Mouse (Mus musculus) intestine, embryonic 14.5 days (tissue): ENCODE data around the gene Wfdc11. TPM values are rescaled to one million over a fixed set of nuclear protein-coding genes. Genes with fewer than 3 reads are reported as not detected.
"Not testable (repeated sequence)": the region's sequence is repeated elsewhere in the genome, so short reads cannot be mapped to it uniquely, and the experiment has no call there.

Experiments used
- ATAC-seq: fragments of 200-750 bp; cut with Nextera tagmentation; replicated peaks from 2 replicates; pipeline ENCODE4 v1.8.0; 2017; ENCODE audit warnings: low read depth, moderate number of reproducible peaks, moderate TSS enrichment, moderate library complexity; ENCODE audit not compliant: low FRiP score, low TSS enrichment
- DNase-seq: peaks from one replicate; pipeline ENCODE4 v3.0.0-alpha.2; 2018; ENCODE audit warnings: low spot score
- H3K27ac ChIP-seq: fragments of 300-500 bp; sonication (generic); 2 replicates; pipeline ENCODE4 v1.5.1; 2014; ENCODE audit warnings: low read depth, mild to moderate bottlenecking, control low read depth
- H3K27me3 ChIP-seq: fragments of 300-500 bp; sonication (generic); replicated peaks from 2 replicates; pipeline ENCODE4 v1.6.1; 2014; ENCODE audit warnings: low read length, control low read depth; ENCODE audit not compliant: control insufficient read depth, insufficient read depth
- H3K36me3 ChIP-seq: fragments of 300-500 bp; sonication (generic); 2 replicates; pipeline ENCODE4 v1.6.1; 2014; ENCODE audit warnings: low read length, control low read depth; ENCODE audit not compliant: control insufficient read depth, insufficient read depth
- H3K4me1 ChIP-seq: fragments of 300-500 bp; sonication (generic); replicated peaks from 2 replicates; pipeline ENCODE4 v1.6.1; 2014; ENCODE audit warnings: low read length, control low read depth, mixed read lengths; ENCODE audit not compliant: control insufficient read depth, insufficient read depth
- H3K4me2 ChIP-seq: fragments of 300-500 bp; sonication (generic); 2 replicates; pipeline ENCODE4 v1.6.1; 2014; ENCODE audit warnings: low read length
- H3K4me3 ChIP-seq: fragments of 300-500 bp; sonication (generic); 2 replicates; pipeline ENCODE4 v1.5.1; 2014; ENCODE audit warnings: low read depth, low read length, control low read depth, mixed read lengths
- H3K9ac ChIP-seq: fragments of 300-500 bp; sonication (generic); 2 replicates; pipeline ENCODE4 v1.6.1; 2014; ENCODE audit warnings: mild to moderate bottlenecking, low read length
- H3K9me3 ChIP-seq: fragments of 300-500 bp; sonication (generic); 2 replicates; pipeline ENCODE4 v1.6.1; 2016; ENCODE audit warnings: low read length, control low read depth; ENCODE audit not compliant: control insufficient read depth
- WGBS: fragments of 180-500 bp; shearing (Covaris S2); extraction: QIAGEN DNeasy Blood & Tissue Kit; methylation state at CpG from one replicate; pipeline ENCODE4 v1.1.7; 2014; 5-methylcytosine and 5-hydroxymethylcytosine counted together
- polyA plus RNA-seq: library from polyadenylated mRNA; unstranded; fragments of >200 nt; fragmentation: Nextera tagmentation; extraction: Ambion mirVana; gene quantifications from 2 replicates; pipeline ENCODE4 v1.2.1, GENCODE M21; 2014

The Wfdc11 gene
- not detected in 2 replicates for polyA plus RNA-seq

- no peaks in the 10 kb centered on the region for H3K9me3 ChIP-seq
- no peak within 1 kb of the TSS for H3K27ac ChIP-seq
- no peak within 1 kb of the TSS for H3K9ac ChIP-seq
- WGBS, result 80% methylated on average over 7 of the region's 7 CpGs
- ATAC-seq (no peak), DNase-seq (no peak)
- no peak within 1 kb of the TSS for H3K4me2 ChIP-seq
- H3K4me3 ChIP-seq, result no peak within 1 kb of the TSS
- 0 out of 2 replicates have a peak, but pooled peaks cover 5% of the 10 kb centered on the region for H3K4me1 ChIP-seq
- no peaks in the 10 kb centered on the region for H3K27me3 ChIP-seq
- H3K36me3 ChIP-seq, result no peaks in the 10 kb centered on the region
Measured at GRCm38 (mm10) chr2:164673987-164674386, at the start of gene Wfdc11. Gene Wfdc11 (minus strand): TSS chr2:164674087.

- Histone ChIP-seq H3K27ac (no peak overlapping the region), H3K27me3 (no peaks in the 10 kb centered on the region), H3K9ac (no peak overlapping the region), H3K4me1 (no peaks in the 10 kb centered on the region), H3K4me2 (no peak overlapping the region), H3K9me3 (no peaks in the 10 kb centered on the region), H3K36me3 (no peaks in the 10 kb centered on the region), H3K4me3 (no peak overlapping the region)
- ATAC-seq, result no peak
- 72% methylated on average over 4 of the region's 4 CpGs for WGBS
- DNase-seq, result no peak
Measured at GRCm38 (mm10) chr2:164723276-164723675, 49.4 kb upstream of the Wfdc11 start.

- H3K4me1 ChIP-seq, ATAC-seq: not testable (repeated sequence)
- WGBS, result 87% methylated on average over 19 of the region's 23 CpGs
Measured at GRCm38 (mm10) chr2:164716194-164716786, 42.4 kb upstream of the Wfdc11 start.

GRCm38 (mm10) chr2:164715005-164715404 is 41.1 kb upstream of the Wfdc11 start, which contains the start of gene Spint5:
Gene Spint5 (plus strand): TSS chr2:164715305.
- 84% methylated on average over 6 of the region's 6 CpGs for WGBS
- Histone ChIP-seq H3K27me3 (no peaks in the 10 kb centered on the region), H3K27ac (no peak within 1 kb of the TSS), H3K36me3 (no peaks in the 10 kb centered on the region), H3K9me3 (no peaks in the 10 kb centered on the region), H3K4me1 (no peaks in the 10 kb centered on the region), H3K4me3 (no peak within 1 kb of the TSS), H3K9ac (no peak within 1 kb of the TSS), H3K4me2 (no peak within 1 kb of the TSS)
- DNase-seq (no peak), ATAC-seq (no peak)

More at GRCm38 (mm10) chr2:164716194-164716786, 42.4 kb upstream of the Wfdc11 start:
- H3K9me3 ChIP-seq, H3K4me2 ChIP-seq, H3K27me3 ChIP-seq, H3K27ac ChIP-seq, DNase-seq, H3K36me3 ChIP-seq, H3K4me3 ChIP-seq, H3K9ac ChIP-seq: not testable (repeated sequence)

DNA sequence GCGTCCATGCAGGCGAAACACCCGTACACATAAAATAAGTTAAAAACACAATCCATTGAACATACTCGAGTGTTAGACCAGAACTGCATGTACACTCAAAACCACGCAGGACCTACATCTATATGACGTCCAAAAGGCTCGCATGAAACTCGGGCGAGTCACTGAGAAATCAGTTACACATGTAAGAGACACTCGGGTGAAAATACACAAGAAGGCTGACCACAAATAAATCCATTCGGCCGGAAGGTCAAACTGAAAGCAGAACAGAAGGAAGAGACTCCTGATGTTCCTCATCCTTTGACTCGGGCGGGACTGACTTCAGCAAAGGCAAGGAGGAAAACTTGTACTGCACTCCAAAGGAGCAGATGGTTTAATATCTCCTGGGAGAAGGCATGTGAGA is 32.1 kb upstream of the Wfdc11 start:
- Histone ChIP-seq H3K27me3 (no peaks in the 10 kb centered on the region), H3K36me3 (no peaks in the 10 kb centered on the region), H3K9ac (no peak overlapping the region), H3K4me3 (no peak overlapping the region), H3K4me2 (no peak overlapping the region), H3K4me1 (no peaks in the 10 kb centered on the region), H3K9me3 (0 out of 2 replicates have a peak, but pooled peaks cover 3% of the 10 kb centered on the region), H3K27ac (no peak overlapping the region)
- DNase-seq (no peak), ATAC-seq (no peak)
- 89% methylated on average over 14 of the region's 14 CpGs for WGBS

DNA sequence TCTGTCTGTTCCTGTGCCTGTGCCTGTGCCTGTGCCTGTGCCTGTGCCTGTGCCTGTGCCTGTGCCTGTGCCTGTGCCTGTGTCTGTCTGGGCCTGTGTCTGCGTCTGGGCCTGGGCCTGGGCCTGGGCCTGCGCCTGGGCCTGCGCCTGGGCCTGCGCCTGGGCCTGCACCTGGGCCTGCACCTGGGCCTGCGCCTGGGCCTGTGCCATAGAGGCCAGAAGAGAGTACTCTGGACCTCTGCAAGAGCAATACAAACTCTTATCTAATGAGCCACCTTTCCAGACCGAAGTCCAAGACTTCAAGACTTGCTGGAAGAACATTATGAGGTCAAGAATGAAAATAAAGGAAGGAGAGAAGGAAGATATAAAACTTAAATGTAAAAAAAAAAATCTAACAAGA is 31.4 kb upstream of the Wfdc11 start:
- Histone ChIP-seq H3K4me3 (no peak overlapping the region), H3K36me3 (no peaks in the 10 kb centered on the region), H3K4me2 (no peak overlapping the region), H3K27ac (no peak overlapping the region), H3K4me1 (no peaks in the 10 kb centered on the region), H3K27me3 (no peaks in the 10 kb centered on the region), H3K9me3 (0 out of 2 replicates have a peak, but pooled peaks cover 3% of the 10 kb centered on the region), H3K9ac (no peak overlapping the region)
- DNase-seq (no peak), ATAC-seq (no peak)
- WGBS, result 87% methylated on average over 6 of the region's 6 CpGs

DNA sequence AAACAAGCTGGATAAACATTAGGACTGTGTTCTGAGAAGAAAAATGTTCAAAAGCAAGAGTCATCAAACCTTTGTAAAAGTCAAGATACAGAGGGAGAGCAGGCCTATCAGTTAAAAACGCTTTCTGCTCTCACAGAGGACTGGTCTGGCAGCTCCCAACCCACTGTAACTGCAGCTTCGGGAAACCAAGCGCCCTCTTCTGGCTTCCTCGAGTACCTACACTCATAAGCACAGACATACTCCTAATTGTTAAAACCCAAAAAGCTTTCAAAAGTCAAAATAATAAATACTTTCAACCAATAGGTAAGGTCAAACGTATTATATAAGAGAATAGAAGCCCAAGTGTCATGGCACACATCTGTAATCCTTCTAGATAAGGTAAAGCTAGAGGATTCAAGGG is 30.3 kb upstream of the Wfdc11 start:
- H3K36me3 ChIP-seq, result no peaks in the 10 kb centered on the region
- H3K27ac ChIP-seq, result no peak overlapping the region
- H3K27me3 ChIP-seq, result no peaks in the 10 kb centered on the region
- no peak for ATAC-seq
- H3K9ac ChIP-seq, result no peak overlapping the region
- no peak overlapping the region for H3K4me3 ChIP-seq
- 0 out of 2 replicates have a peak, but pooled peaks cover 3% of the 10 kb centered on the region for H3K9me3 ChIP-seq
- H3K4me2 ChIP-seq, result no peak overlapping the region
- DNase-seq, result no peak
- no peaks in the 10 kb centered on the region for H3K4me1 ChIP-seq
- 79% methylated on average over 5 of the region's 5 CpGs for WGBS

DNA sequence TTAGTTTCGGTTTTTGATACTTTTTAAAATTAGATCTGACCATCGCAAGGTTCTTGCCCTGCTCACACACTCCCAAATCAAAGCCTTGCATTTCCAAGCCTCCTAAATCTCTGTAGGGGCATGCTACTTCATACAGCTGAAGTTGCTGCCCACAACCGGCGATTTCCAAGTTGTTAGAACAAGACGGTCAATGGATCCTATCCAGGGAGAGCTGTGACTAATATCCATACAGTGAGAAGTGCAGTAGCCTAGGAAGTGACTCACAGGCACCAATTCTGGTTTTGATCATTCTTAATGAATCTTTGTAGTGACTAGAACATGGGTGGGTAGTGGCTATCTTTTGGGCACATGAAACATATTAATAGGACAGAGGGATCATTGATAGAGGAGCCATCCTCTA is 27.9 kb upstream of the Wfdc11 start:
- no peak overlapping the region for H3K4me3 ChIP-seq
- H3K27me3 ChIP-seq, result no peaks in the 10 kb centered on the region
- DNase-seq (no peak), ATAC-seq (no peak)
- H3K9me3 ChIP-seq, result 0 out of 2 replicates have a peak, but pooled peaks cover 3% of the 10 kb centered on the region
- 89% methylated on average over 5 of the region's 5 CpGs for WGBS
- no peaks in the 10 kb centered on the region for H3K36me3 ChIP-seq
- no peaks in the 10 kb centered on the region for H3K4me1 ChIP-seq
- no peak overlapping the region for H3K27ac ChIP-seq
- no peak overlapping the region for H3K4me2 ChIP-seq
- H3K9ac ChIP-seq, result no peak overlapping the region

DNA sequence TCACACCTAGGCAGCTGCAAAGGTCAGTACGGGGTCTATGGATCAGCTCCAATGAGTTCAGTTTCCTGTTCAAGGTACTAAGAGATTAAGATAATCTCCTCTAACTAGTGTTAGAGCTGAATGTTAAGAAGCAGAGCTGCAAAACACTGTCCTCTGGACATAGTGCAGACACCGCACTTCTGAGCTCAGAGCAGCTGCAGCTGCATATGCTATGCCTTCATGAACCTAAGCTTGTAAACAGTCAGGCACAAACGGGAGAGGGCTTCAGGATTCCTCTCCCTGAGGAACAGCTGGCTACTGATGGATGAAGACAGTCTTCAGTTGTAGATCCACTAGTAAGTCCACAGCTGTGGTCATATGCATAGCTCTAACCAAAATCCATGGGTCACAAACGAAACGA is 27.1 kb upstream of the Wfdc11 start:
- H3K9me3 ChIP-seq, result 0 out of 2 replicates have a peak, but pooled peaks cover 3% of the 10 kb centered on the region
- 42% methylated on average over 5 of the region's 5 CpGs for WGBS
- ATAC-seq (no peak), DNase-seq (no peak)
- H3K36me3 ChIP-seq, result no peaks in the 10 kb centered on the region
- H3K4me3 ChIP-seq, result no peak overlapping the region
- H3K9ac ChIP-seq, result no peak overlapping the region
- no peak overlapping the region for H3K4me2 ChIP-seq
- H3K27ac ChIP-seq, result no peak overlapping the region
- H3K27me3 ChIP-seq, result no peaks in the 10 kb centered on the region
- H3K4me1 ChIP-seq, result no peaks in the 10 kb centered on the region
